Mouse (Mus musculus) hematopoietic stem cell, adult 5-6 weeks (primary cell): ENCODE results near the gene Gkap1. TPM values are rescaled to one million over a fixed set of nuclear protein-coding genes. Genes with fewer than 3 reads are reported as not detected.

Source experiments
- ATAC-seq, 2 experiments: fragments of 125-278 bp in 1 of 2; replicated peaks in 1 of 2; 2 replicates each; pipeline ENCODE4 v1.8.0; 2016 to 2017; ENCODE audit warnings: inconsistent platforms in 2 of 2, mild to moderate bottlenecking in 2 of 2, moderate number of reproducible peaks in 2 of 2, low read depth in 1 of 2, moderate TSS enrichment in 1 of 2; ENCODE audit not compliant: low FRiP score in 2 of 2, poor library complexity in 2 of 2, severe bottlenecking in 2 of 2, insufficient read depth in 1 of 2, low TSS enrichment in 1 of 2
- total RNA-seq: library from RNA; stranded (forward); fragments of 172-1452, 232-1000 nt; gene quantifications from 2 replicates; pipeline ENCODE4 v1.2.3, GENCODE M21; 2017

Gene Gkap1
- total RNA-seq, 1 experiment from 2014 or later: 44.8 TPM

DNA sequence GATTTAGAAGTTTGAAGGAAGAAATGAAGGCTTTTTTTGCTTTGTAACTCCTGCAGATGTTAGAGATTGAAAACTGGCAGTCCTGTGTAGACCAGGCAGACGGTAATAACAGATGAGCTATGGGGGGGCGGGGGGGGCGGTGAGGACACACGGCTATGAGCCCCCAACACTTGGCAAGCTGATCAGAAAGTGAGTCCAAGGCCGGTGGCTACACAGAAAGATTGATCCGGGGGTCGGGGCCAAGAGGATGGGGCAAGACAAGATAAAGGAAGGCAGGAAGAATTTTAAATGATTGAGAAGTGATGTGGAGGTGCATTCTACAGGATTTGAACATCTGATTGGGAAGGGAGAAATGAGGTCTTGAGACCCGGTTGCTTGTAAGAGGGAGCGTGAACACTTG, 423 bp downstream of the Gkap1 start:
- no peak for ATAC-seq

DNA sequence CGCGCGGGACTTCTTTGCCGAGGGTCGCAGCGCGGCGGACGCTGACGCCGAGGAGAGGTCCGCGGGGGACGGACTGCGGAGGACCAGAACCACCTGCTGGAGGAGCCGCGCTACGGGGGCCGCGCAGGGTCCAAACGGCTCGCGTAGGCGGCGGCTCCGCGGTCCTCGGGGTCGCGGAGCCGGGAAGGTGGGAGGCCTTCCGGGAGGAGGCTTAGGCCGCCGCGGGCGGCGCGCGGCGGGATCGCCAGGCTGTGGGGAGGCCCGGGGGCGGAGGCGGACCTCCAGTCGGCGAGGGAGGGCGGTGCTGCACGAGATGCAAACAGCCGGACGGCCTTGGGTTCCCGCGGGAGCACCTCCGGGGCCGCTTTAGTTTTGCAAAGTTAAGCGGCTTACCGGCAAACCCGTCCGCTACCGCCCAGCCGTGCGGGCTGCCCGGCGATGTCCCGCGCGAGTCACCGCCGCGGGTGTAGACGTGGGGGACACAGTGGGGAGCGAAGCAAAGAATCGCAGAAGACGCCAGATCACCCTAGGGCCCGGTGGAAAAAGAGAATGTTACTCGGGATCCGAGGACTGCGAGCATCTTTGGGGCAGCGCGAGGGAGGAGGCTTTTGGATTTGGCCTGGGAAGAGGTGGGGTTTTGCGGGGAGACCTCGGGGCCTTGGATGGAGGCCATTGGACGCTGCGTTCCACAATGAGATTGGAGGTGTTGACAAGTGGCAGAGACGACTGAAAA, 1.1 kb downstream of the Gkap1 start:
- peak in 1 of 2 experiments; percentile 66; a peak in 2 of 4 replicates for ATAC-seq

DNA sequence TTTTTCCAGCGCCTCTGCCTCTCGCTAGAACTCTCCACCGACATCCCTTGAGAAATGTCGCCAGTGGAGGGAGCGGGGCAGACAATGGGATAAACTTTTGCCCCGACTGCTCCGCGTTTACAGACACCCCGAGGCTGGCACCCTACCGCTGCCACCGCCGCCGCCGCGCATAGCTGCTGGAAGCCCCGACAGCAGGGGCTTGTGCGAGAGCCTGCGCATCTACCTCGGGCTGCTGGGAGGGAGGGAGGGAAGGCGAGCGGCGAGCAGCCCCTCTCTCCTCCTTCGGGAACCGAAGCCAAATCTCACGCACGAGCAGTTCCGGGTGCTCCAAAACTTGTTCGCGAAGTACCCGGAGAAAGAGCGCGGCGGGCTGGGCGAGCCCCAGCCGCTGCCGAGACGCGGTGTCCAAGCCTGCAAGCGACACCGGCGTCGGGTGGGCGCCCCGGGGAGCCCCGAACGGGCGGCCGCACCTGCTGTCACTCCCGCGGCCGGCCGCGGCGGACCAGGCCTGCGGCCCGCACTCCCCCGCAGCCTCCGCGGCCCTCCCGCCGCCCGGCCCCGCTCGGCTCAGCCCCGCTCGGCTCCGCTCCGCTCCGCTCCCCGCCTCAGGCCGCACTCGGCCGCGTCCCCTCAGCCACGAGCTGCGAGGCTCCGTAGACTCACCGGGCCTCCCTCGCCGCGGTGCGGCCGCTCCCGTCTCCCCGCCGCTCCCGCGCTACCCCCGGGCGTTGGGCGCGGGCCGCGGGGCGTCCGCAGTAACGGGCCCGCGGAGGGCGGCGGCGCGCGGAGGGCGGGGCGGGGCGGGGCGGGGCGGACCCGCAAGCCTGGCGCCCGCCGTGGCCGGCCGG, 1.9 kb downstream of the Gkap1 start:
- peak; percentile 24 to 44; a peak in 2 of 4 replicates for ATAC-seq

DNA sequence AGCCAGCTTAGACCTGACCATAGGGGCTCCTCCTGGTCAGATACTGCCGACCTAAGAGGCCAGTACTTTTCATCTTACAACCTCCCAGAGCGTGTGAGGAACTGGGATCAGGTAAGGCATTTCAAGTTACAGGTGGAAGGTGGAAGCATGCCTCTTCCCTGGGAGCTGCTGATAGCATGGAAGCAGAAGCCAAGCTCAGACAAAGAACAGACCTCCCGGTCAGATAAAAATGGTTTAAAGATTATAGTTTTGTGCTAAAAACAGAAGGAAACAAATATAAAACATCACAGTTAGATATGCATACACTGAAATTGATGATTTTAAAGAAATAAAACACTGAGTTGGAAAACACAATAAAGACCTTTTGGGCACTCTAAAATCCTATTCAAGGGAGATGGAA, 8.6 kb downstream of the Gkap1 start:
- ATAC-seq: no peak

DNA sequence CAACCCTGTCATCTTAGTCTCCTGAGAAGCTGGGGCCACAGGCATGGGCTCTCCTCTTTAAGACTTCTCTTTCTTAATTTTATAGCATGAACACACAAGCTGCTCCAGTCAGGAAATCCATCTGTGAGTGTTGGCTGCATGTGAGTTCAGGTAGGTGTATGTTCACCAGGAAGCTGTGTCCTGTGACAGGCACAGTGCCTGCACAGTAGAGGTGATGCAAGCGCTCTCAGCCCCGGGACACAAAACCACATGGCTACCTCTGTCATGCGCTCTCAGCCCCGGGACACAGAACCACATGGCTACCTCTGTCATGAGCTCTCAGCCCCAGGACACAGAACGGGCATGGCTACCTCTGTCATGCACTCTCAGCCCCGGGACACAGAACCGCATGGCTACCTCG, 12.0 kb downstream of the Gkap1 start:
- no peak for ATAC-seq

DNA sequence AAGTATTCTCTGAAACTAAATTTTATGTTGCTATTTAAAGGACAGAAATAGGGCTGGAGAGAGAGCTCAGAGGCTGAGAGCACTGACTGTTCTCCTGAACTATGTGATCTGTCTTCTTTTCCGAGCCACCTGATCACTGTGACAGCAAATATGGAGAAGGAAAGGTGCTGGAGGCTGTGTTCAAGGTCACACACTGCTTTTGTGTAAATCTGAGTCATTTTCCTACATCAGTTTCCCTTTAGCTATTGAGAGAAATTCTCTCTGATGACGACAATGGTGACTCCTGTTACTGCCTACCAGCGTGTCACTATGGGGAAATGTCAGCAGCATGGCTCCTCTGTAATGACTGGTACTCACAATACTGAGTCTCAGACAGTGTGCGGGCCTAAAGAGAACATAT, 13.8 kb downstream of the Gkap1 start:
- ATAC-seq: no peak

- ATAC-seq: no peak
Observed at GRCm38 (mm10) chr13:58253268-58253667, 22.2 kb downstream of the Gkap1 start.

DNA sequence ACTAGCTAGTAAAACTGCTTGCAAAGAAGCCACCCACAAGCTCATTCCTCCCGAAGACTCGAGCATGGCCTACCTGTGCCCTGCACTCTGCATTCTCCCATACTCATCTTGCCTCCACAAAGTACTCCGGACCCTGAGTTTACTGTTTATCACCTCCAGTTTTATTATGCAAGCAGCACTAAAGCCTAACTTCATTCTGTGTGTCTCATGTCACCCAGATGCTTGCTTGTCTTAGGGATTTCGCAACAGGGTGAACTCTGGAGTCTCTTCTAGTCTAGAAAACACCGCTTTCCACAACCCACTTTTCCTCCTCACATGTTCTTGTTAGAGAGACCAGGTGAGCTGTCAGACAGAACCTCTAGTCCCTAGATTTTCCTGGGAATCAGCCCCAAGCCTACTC, 26.5 kb downstream of the Gkap1 start:
- ATAC-seq: no peak

DNA sequence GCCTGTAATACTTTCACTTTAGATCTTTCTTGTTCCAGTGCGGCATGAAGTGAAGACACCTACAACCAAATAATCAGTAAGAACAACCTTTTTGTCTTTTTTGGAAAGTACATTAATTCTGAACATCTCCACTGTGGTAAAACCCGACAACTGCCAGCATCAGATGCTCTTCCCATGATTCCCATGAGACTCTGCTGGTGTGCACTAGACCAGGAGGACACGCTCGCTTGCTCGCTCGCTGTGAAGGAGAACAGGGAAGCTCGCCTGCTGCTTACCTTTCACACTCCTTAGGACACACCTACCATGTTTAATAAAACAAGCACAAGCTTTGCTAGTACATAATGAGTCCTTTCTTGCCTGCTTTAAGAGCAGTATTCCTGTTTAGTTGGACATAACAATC, 39.0 kb downstream of the Gkap1 start:
- no peak for ATAC-seq

DNA sequence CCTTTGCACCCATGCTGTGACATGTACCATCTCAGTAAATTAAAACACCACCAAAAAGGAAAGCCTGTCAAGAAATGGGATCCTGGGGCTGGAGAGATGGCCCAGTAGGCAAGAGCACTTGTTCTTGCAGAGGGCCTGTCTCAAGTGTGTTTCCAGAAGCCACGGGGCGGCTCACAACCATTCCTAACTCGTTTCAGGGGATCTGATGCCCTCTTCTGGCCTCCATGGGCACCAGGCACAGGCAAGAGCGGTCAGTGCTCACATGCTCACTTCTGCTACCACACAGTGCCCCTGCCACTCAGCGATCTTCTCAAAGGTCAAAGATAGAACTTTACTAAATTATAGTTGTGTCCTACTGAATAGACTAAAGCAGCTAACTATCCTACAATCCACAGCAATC, 42.9 kb downstream of the Gkap1 start:
- peak; percentile 59 to 72; a peak in 3 of 4 replicates for ATAC-seq

GRCm38 (mm10) chr13:58232070-58232469, 43.4 kb downstream of the Gkap1 start:
- ATAC-seq: no peak

DNA sequence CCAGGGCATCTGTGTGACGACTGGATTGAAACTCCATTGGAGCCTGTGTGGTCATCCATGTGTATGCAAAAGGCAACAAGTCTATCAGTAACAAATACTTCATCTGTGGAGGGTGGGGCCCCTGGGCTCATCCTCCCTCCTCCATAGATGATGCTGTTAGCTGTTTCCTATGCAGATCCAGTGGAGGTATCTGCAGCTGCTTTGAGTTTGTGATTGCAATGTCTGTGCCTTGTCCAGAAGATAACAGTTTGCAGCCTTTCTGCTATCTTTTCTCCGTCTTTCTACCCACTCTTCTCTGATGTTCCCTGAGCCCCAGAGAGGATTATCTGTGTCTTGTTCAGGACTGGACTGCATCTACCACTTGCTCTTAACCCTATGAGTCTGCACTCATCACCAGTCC, 46.9 kb downstream of the Gkap1 start:
- no peak for ATAC-seq

DNA sequence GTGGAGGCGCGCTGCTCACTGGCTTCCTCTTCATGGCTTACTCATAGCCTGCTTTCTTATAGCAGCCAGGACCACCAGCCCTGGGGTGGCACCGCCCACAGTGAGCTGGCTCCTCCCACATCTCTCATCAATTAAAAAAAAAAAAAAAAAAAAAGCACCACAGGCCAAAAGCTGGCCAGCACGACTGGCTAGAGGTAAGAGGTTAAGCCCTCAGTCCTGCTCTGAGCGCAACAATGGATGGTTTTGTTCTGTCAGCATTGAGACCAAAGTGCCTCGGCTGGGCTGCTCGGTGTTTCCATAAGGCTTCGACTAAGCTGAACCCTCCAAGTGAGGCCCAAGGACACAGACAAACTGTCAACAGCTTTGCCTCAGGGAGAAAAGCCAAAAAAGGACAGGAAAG, 49.8 kb downstream of the Gkap1 start:
- no peak for ATAC-seq

DNA sequence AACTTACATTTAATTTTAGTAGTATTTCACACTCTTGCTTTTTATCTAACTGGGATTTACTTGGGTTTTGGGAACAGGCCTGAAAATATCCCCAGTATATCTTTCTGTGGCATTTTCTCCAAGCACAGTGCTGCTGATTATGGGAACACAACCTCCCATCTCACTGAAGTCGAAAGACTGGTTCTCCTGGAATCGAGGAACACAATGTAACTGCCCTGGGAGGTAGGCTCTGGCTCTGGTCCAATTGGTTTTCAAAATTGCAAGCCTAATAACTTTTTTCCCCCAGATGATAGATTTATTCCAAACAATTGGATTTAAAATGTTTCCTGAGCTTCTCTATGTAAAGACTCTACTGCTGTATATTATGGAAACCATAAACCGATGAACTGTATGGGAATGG, 55.3 kb downstream of the Gkap1 start:
- no peak for ATAC-seq

GRCm38 (mm10) chr13:58217536-58217935, 58.0 kb downstream of the Gkap1 start:
- no peak for ATAC-seq

- no peak for ATAC-seq
Observed at GRCm38 (mm10) chr13:58216395-58216794, 59.1 kb downstream of the Gkap1 start.

GRCm38 (mm10) chr13:58215592-58216341, 59.7 kb downstream of the Gkap1 start, which contains the start of gene Ubqln1:
TSS of gene Ubqln1 (minus strand) at chr13:58215653.
- peak; percentile 82 to 92 for ATAC-seq

DNA sequence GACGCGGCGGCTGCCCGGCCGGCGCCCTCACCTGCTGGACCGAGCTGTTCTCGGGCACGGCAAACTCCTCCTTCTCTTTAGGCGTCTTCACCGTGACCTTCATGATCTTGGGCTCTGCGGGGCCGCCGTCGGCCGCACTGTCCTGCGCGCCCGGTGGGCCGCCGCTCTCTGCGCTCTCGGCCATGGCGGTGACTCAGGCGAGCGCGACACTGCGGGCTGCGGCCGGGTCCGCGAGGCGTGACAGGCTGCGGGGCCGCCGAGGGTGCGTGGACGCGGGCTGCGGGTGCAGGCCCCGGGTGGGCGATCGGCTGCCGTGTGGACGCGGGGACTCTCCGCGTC, 60.3 kb downstream of the Gkap1 start:
- ATAC-seq: no peak
